Mouse (Mus musculus): ENCODE data around the gene Hax1.

The Hax1 gene

DNA sequence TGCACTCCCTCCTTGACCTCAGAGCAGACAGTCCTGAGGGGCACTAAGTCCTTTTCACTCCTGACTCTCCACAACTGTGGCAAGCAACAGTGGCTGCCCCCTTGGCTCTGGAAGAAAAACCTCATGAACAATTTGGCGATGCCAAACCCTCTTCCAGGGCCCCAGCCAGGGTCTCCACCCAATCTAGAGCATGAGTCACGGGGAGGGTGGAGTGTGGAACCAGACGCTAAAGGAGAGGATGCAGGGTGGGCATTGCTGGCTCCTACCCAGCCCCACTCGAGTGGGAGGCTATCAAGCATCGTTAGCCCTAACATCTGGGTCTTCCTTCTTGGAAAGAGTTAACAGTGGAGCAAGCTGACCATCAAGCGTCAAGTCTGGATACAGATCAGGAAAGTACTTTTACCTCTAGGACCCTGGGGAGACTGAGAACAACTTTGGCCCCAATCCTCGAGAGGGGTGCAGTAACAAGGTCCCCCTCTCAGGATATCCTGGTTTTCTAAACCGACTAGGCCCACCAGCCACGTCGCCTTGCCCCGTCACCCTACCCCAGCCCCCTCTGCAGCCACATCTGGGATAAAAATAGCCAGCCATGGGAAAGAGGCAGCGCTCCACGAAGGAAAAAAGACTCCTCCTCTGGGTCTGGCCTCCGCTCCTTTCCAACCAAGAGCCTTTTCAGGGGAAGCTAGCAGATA lies 36.4 kb downstream of the Hax1 start:
- in situ Hi-C loops (cut with MboI, MseI), result no loop called here

DNA sequence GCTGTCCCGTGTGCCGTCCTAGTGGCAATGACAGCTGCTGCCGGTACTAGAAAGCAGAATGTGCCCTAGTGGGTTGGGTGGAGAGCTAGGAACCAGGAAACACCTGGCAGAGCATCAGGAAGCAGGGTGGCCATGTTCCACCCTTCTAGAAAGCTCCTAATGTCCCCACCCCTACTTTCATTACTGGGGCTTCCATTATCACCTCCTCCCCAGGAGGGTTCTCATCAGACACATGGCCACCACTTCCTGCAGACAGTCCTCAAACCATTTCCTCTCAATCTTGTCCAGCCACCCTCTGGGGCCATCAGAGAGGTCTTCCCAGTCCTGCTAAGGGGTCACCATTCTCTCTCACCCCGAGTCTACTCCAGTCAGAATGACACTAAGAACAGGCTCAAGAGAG lies 37.1 kb downstream of the Hax1 start:
- in situ Hi-C loops (cut with MboI, MseI), result no loop called here

DNA sequence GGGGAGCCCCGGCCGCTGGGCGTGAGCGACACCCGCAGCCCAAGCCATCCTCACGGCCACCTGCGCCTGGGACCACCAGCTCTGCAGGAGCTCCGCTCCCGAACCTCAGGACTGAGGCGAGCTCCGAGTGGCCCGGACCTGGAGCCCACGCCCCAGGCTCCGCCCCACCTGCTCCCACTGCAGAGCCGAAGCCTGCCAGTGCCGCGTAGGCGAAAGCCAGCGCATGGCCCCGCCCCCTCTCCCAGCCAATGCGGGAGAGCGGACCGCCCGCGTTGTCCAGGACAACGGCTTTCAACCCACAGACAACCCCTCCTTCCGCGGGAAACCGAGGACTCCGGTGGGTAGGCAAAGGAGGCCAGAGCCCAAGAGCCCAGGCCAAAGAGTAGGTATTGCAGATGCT lies 38.1 kb downstream of the Hax1 start:
- in situ Hi-C loops (cut with MboI, MseI), result no loop called here

DNA sequence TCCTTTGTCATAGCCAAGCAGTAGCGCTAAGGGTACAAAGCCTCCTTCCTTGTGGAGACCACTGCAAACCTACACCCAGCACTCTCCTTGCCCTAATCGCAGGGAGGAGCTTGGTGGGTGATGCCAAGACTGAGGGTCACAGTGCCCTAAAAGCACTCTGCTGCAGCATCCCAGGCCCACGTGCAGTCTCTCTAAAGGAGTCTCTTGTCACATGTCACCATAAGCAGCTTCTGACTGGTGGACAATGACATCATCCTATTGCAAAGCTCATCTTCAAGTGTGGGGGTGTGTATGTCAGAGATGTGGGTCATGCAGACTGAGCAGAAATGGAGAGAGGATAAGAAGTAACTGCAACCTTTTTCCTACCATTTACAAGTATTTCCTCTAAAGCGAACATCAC lies 39.1 kb downstream of the Hax1 start:
- in situ Hi-C loops (cut with MboI, MseI), result no loop called here

DNA sequence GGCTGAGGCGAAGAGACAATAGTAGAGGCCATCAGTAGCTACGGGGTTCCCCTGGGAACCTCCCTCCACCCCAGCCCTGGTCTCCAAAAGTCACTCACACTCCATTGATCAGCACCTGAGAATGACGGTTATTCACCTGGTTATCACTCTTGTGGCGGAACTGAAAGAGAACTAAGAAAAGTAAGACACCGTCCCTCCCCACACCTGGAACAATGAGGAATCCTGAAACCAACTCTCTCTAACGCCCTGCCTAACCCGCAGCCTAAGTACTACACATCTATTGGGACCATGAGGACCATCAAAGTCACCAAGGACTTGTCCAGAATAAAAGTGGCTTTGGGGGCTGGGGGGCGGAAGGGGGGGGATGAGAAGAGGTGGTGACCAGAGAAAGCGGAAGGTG lies 40.7 kb downstream of the Hax1 start:
- in situ Hi-C loops (cut with MboI, MseI), result no loop called here

DNA sequence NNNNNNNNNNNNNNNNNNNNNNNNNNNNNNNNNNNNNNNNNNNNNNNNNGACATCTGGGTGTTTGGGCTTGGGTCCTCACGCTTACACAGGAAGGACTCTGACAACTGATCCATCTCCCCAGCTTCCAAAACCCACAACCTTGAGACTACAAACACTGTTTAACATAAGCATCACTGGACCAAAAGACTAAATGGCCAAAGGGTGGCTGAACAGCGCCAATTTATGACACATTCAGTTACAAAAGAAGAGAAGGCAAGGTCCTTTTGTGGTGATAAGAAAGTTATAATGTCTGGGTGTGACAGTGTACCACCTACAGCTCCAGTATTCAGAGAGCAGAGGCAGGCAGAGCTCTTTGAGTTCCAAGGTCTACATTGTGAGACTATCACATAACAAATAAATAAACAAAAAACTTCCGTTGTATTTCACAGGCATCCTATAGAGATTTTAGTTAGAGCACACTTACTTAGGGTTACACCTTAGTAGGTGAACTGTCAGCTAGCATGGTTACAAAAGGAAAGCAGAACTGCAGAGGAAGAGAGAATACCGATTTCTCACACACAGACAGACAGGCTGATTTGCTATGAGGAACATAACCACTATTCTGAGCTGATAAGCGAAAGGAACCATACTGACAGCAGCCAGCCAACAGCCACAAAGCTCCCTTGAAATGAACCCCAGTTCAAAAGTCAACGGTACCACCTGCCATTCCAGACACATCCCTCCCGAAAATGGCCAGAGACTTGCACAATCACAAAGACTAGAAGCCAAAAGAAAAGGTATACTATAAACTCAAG lies 42.2 kb downstream of the Hax1 start:
- in situ Hi-C loops (cut with MboI, MseI), result no loop called here

DNA sequence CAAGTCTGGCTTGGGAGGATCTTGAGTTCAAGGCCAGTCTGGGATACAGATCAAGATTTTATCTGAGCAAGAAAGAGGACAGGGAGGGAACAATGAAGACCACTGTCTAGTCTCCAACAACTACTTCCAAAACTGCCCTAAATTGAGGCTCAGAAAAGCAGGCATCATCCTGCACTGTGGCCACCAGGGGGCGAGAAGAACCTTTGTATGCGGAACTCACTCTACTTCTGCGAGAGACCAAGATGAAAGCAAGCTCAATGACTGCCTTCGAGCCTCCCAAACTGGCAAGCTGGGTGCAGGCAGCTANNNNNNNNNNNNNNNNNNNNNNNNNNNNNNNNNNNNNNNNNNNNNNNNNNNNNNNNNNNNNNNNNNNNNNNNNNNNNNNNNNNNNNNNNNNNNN lies 45.2 kb downstream of the Hax1 start:
- in situ Hi-C loops (cut with MboI, MseI), result no loop called here

DNA sequence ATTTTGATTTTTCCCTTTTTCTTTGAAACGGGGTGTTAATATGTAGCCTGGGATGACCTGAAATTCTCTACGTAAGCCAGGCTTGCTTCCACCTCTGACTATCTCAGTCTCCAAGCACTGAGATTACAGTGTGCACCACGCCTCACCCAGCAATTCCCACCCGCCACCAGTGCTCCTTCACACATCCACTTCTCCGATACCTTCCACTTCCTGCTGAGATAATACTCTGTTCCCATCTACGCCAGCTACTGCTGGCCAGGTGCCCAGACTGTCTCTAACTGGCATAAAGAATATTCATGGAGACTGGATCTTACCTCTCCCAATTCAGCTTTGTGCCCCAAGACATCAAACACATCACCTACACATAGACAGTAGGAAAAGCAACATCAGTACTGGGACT lies 49.9 kb downstream of the Hax1 start:
- in situ Hi-C loops (cut with MboI, MseI), result no loop called here

DNA sequence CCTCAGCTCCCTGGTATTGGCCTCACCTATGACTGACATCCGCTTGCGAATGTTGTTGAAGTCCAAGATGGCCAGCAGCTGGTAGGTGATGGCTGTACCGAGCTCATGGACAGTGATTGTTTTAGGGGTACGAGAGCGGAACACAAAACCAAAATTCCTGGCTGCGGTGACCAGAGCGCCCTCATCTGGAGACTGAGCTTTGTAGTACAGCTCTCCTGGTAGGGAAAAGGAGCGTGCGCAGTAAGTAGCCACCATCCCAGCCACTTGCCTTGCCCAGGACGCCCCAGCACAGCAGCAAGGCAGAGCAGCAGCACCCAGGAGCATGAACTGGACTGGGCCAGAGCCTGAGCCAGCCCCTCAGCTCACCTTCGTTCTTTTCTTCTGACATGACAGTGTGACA lies 50.6 kb downstream of the Hax1 start:
- in situ Hi-C loops (cut with MboI, MseI), result no loop called here

Data from T-helper 1 cell (primary cell).